Mouse (Mus musculus) layer of hippocampus, postnatal 14 days (tissue): ENCODE measurements at regions not wholly inside any gene's neighbourhood (a gene's known extent, or its start where the extent isn't known, plus 50 kb on each side); places are given as distances from the start of the nearest gene placed in this dataset.
A peak's percentile ranks its signal among the peaks of the same experiment; 100 is the strongest.
"Not testable (repeated sequence)": the region's sequence is repeated elsewhere in the genome, so short reads cannot be mapped to it uniquely, and the experiment has no call there.

Experiments used
- DNase-seq, 2 experiments: peaks; one replicate each; pipeline ENCODE4 v3.0.0; 2021 to 2022; ENCODE audit warnings: low spot score in 2 of 2, mixed read lengths in 1 of 2

DNA sequence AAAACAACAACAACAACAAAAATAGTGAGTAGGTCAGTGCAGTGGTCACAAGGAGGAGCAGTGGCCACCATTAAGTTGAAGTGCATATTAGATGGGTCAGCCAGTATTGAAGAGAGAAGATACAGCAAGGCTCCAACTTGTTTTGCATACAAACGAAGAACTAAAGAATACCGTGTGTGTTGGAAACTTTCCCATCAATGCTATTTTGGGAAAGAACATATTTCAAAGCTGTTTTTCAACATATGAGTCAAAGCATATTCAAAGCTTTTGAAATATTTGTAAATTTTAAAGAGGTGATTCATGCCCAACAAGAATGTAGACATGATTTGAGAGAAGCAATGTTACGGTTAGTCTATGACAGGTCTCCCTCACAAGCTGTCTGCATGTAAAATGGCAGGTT lies 157.9 kb upstream of the Fer start:
- no peak for DNase-seq

DNA sequence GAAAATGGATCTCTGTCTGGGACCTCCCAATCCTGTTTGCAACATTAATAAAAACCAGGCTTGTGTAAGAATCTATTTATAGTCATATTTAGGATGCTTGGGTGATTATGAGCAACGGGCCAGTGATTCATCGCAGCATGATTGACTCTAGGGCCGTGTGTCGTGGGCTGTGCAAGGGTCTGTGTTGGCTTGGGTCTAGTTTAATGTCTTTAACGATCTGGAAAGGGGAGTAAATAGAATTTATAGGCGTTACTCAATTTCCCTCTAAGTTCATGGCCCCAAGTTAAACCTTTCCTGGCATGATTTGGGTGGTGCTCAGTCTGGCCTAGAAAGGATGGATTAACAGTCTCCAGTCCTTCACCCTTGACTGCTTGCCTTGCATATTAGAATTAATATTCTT lies 149.9 kb upstream of the Fer start:
- no peak for DNase-seq

DNA sequence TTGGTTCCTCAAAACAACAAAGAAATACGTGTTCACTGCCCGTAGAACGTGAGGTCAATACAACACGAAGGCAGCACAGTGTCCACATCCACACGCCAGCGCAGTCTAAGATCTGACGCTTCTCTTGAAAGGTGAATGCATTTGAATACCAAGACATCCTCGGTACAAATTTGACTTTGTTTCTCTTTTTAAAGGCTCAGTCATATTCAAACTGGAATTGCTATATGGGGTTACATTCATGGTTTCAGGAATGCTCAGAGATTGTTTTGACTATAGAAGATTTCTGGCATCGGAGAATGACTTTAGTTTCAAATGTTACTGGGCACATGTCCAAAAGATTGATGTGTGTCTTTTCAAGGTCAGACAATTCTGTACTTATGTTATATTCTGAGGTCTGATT lies 147.2 kb upstream of the Fer start:
- no peak for DNase-seq

- peak in 1 of 2 experiments; percentile 24 for DNase-seq
These were observed 146.7 kb upstream of the Fer start for GRCm38 (mm10) chr17:63716161-63716560.

DNA sequence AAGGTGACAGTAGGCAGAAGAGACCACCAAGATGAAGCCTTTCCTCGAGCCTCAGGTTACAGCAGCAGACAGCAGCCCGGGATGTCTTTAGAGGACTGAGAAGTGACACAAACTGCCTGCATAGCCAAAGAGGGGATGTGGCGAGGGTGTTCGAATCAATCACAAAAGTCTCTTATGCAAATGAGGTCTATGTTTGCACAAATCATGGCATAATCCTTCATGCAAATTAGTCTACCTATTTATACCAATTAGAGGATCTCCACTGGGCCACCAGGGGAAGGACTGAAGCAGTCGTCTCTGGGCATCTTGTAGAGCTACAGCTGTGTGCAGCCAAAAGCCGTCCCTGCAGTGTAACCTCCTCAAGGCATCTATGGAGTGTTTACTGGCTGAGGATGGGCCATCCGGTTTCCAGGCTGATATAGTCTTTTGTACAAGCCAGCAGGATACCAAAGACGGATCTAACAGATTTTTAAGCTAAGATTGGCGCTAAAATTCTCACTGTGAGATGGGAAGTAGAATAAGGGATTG lies 145.7 kb upstream of the Fer start:
- no peak for DNase-seq

- no peak for DNase-seq
These were observed 143.7 kb upstream of the Fer start for GRCm38 (mm10) chr17:63718972-63719715.

- no peak for DNase-seq
These were observed 143.1 kb upstream of the Fer start for GRCm38 (mm10) chr17:63719771-63720170.

- no peak for DNase-seq
These were observed 142.0 kb upstream of the Fer start for GRCm38 (mm10) chr17:63720883-63721282.

- DNase-seq = no peak
These were observed 140.3 kb upstream of the Fer start for GRCm38 (mm10) chr17:63722434-63723004.

GRCm38 (mm10) chr17:63738206-63738605 lies 124.7 kb upstream of the Fer start:
- DNase-seq = no peak

- no peak for DNase-seq
These were observed 123.2 kb upstream of the Fer start for GRCm38 (mm10) chr17:63739710-63740109.

- not testable (repeated sequence) for DNase-seq
These were observed 113.6 kb upstream of the Fer start for GRCm38 (mm10) chr17:63749257-63749656.

GRCm38 (mm10) chr17:63754399-63754798 lies 108.5 kb upstream of the Fer start:
- no peak for DNase-seq

DNA sequence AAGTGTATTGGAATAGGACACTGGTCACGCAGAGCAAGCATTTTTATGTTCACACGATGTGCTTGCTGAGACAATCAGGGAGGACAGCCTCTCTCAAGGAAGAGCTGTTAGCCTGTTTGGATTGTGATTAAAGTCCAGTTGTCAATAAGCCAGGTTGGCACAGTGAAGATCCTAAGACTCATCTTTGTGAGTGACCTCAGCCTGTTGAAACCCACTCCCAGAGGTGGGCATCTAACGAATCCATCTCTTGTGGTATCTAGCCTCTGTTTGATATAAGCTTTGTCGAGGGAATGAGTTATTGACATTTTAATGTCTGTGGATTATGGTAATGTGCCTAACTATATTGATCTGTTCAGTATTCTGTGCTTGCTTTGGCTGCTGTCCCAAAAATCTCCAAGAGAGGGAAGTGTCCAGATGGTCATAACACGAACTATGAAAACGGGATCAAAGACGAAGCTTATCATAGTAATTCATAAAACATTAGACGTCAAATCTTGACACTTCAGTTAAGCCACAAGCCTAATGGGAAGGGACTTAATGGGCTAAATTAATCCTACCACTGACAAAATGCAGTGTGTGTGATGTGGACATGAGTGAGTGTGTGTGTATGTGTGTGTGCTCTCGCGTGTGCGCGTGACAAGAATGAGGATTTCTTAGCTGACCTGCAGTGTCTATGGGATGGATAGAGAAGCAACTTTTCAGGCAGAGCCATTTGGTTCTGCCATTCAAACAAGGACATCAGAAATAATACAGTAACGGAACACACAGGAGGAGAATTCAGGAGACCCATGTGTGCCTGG lies 104.8 kb upstream of the Fer start:
- no peak for DNase-seq

DNA sequence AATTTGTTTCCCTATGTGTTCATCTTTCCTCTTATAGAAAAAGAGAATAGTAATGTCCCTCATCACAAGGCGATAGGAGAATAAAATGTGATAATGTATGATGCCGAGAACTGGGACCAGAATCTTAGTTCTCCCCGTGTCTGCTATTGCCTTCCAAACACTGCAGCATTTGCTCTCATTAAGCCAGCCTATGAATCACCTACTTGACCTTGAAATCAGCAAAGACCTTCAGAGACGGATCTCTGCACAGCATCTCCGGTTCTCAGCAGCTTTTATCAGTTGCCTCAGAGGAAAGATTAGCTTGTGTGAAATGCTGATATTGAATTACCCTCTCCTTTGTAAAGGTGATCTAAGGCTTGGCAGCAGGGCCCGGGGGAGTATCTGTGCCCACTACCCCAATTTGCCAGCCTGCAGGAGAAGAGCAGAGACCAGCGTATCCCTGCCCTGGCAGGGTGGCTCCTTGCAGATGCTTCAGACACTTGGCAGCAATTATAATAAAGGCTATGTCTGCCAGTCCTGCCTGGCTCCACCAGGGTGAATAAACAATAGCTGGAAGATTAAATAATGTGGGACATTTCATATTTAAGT lies 104.0 kb upstream of the Fer start:
- DNase-seq = no peak

- no peak for DNase-seq
These were observed 101.8 kb upstream of the Fer start for GRCm38 (mm10) chr17:63761058-63761457.

DNA sequence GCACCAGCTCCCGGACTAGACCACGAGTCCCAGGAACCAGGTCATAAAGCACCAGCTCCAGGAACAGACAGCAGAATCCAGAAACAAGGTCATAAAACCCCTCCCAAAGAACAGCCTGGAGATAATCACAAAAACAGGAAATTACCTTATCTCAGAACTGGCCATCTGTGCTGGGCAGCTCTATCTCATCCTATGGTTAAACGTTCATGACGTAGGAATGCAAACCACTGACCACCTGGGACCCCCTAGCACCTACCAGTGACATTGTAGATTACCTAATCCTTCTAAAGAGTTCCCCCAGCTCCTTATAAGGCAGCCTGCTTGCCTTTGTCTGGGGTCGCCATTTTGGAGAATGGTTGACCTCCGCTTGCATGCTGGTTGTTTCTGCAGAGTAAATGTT lies 91.8 kb upstream of the Fer start:
- DNase-seq = no peak

DNA sequence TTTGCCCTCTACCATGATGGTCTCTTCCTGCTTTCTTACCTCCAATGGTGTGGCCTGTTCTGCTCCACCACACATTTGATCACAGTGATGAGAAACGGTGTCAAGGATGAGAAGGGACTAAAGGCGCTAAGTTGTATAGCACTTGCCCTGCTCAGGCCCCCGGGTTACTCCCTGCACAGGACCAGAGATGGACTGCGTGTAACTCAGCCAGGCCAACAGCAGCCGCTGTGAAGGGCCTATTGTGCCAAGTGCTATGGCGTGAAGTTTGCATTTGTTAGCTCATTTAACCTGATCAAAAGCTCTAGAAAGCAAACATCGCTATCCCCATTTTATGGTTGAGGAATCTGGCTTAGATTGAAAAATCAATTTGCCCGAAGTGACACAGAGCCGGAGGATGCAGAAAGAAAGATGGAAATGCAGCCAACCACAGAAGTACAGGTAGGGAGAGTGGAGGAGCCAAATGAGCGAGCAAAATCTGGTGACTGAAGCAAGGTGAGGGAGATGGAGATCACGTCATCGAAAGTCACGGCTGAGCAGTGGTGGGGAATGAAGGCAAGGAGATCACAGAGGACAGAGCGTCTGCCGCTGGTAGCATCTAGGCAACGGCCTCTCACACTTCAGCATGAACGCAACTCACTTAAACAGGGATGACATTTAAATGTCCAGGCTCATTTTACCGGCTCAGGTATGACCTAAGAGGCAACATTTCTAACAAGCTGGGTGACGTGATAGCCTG lies 78.3 kb upstream of the Fer start:
- DNase-seq = no peak

- no peak for DNase-seq
These were observed 76.4 kb upstream of the Fer start for GRCm38 (mm10) chr17:63786444-63786843.

- DNase-seq = no peak
These were observed 68.5 kb upstream of the Fer start for GRCm38 (mm10) chr17:63794352-63794751.

GRCm38 (mm10) chr17:63798381-63798780 lies 64.5 kb upstream of the Fer start:
- no peak for DNase-seq
